Mouse (Mus musculus) thymus, adult 2 months (tissue): ENCODE results near the gene Lmf2. TPM values are rescaled to one million over a fixed set of nuclear protein-coding genes. Genes with fewer than 3 reads are reported as not detected.
A peak's percentile ranks its signal among the peaks of the same experiment; 100 is the strongest.

Experiments
- DNase-seq: peaks from one replicate; pipeline ENCODE4 v3.0.0; 2021
- H3K27ac ChIP-seq: fragments of 200-500 bp; 2 replicates; pipeline ENCODE4 v1.5.1; 2012; ENCODE audit warnings: low read length, control low read depth; ENCODE audit not compliant: control insufficient read depth, insufficient read depth
- H3K27me3 ChIP-seq: fragments of 200-500 bp; 2 replicates; pipeline ENCODE4 v1.6.1; 2012; ENCODE audit warnings: mild to moderate bottlenecking, low read length, moderate library complexity, mixed read lengths; ENCODE audit not compliant: control insufficient read depth, insufficient read depth
- H3K36me3 ChIP-seq: fragments of 200-500 bp; 2 replicates; pipeline ENCODE4 v1.6.1; 2012; ENCODE audit warnings: mild to moderate bottlenecking, low read length, moderate library complexity; ENCODE audit not compliant: control insufficient read depth, insufficient read depth
- H3K4me1 ChIP-seq: fragments of 200-500 bp; replicated peaks from 2 replicates; pipeline ENCODE4 v1.6.1; 2012; ENCODE audit warnings: low read length; ENCODE audit not compliant: control insufficient read depth, insufficient read depth
- H3K4me3 ChIP-seq: fragments of 200-500 bp; 2 replicates; pipeline ENCODE4 v1.5.1; 2012; ENCODE audit warnings: mild to moderate bottlenecking, low read length, control low read depth, moderate library complexity; ENCODE audit not compliant: control insufficient read depth, insufficient read depth
- CTCF ChIP-seq: fragments of 200-500 bp; IDR thresholded peaks from 2 replicates; pipeline ENCODE4 v1.5.1; 2012; ENCODE audit warnings: mild to moderate bottlenecking, control low read depth, low read length, moderate library complexity, borderline replicate concordance; ENCODE audit not compliant: control insufficient read depth, poor library complexity, insufficient read depth; ENCODE audit errors: extremely low read depth
- POLR2A ChIP-seq: fragments of 200-500 bp; IDR thresholded peaks from 2 replicates; pipeline ENCODE4 v1.6.1; 2012; ENCODE audit warnings: mild to moderate bottlenecking, low read length, control low read depth, moderate library complexity; ENCODE audit not compliant: control insufficient read depth, poor library complexity, insufficient read depth; ENCODE audit errors: extremely low read depth
- WGBS: fragments of 180-500 bp; shearing (Covaris S2); methylation state at CpG from one replicate; pipeline ENCODE4 v1.1.7; 2018; 5-methylcytosine and 5-hydroxymethylcytosine counted together
- polyA plus RNA-seq: library from polyadenylated mRNA; depleted of rRNA; stranded (reverse); fragments of >200 nt; gene quantifications from 2 replicates; pipeline ENCODE4 v1.2.3, GENCODE M21; 2012

Gene Lmf2
- polyA plus RNA-seq, 1 experiment = 129 TPM

GRCm38 (mm10) chr15:89356372-89356771 lies 913 bp upstream of the Lmf2 start:
- H3K36me3 ChIP-seq = peaks cover 32% of the 10 kb centered on the region
- H3K27ac ChIP-seq = peak overlapping the region; percentile 68
- under 1% methylated on average over 15 of the region's 15 CpGs for WGBS
- TF ChIP-seq POLR2A (no peak), CTCF (no peak)
- peaks cover 15% of the 10 kb centered on the region for H3K4me1 ChIP-seq
- no peaks in the 10 kb centered on the region for H3K27me3 ChIP-seq
- peak overlapping the region; percentile 75 for H3K4me3 ChIP-seq
- DNase-seq = peak; percentile 76

- Histone ChIP-seq H3K27me3 (no peaks in the 10 kb centered on the region), H3K4me3 (peak overlapping the region; percentile 86), H3K4me1 (peaks cover 15% of the 10 kb centered on the region), H3K27ac (no peak overlapping the region), H3K36me3 (peaks cover 21% of the 10 kb centered on the region)
- no peak for DNase-seq
- WGBS = 76% methylated on average over 7 of the region's 7 CpGs
- TF ChIP-seq CTCF (no peak), POLR2A (no peak)
Observed at GRCm38 (mm10) chr15:89354455-89354854, 1.0 kb downstream of the Lmf2 start.

GRCm38 (mm10) chr15:89353837-89354236 lies 1.6 kb downstream of the Lmf2 start:
- TF ChIP-seq POLR2A = no peak
- no peak for TF ChIP-seq CTCF
- Histone ChIP-seq H3K36me3 (peaks cover 21% of the 10 kb centered on the region), H3K4me3 (no peak overlapping the region), H3K4me1 (peaks cover 15% of the 10 kb centered on the region), H3K27ac (no peak overlapping the region), H3K27me3 (no peaks in the 10 kb centered on the region)
- 98% methylated on average over 16 of the region's 16 CpGs for WGBS
- no peak for DNase-seq

- DNase-seq = no peak
- Histone ChIP-seq H3K36me3 (peaks cover 21% of the 10 kb centered on the region), H3K27ac (no peak overlapping the region), H3K27me3 (no peaks in the 10 kb centered on the region), H3K4me1 (peaks cover 15% of the 10 kb centered on the region), H3K4me3 (no peak overlapping the region)
- over 99% methylated on average over 12 of the region's 12 CpGs for WGBS
- TF ChIP-seq CTCF (no peak), POLR2A (no peak)
Observed at GRCm38 (mm10) chr15:89352795-89353194, 2.7 kb downstream of the Lmf2 start.

GRCm38 (mm10) chr15:89352054-89352453 lies 3.4 kb downstream of the Lmf2 start:
- DNase-seq = no peak
- no peak for TF ChIP-seq CTCF
- no peak for TF ChIP-seq POLR2A
- no peak overlapping the region for H3K4me3 ChIP-seq
- no peak overlapping the region for H3K27ac ChIP-seq
- H3K27me3 ChIP-seq = no peaks in the 10 kb centered on the region
- peaks cover 15% of the 10 kb centered on the region for H3K4me1 ChIP-seq
- 97% methylated on average over 14 of the region's 14 CpGs for WGBS
- H3K36me3 ChIP-seq = peaks cover 21% of the 10 kb centered on the region

- H3K36me3 ChIP-seq = peaks cover 21% of the 10 kb centered on the region
- 96% methylated on average over 15 of the region's 15 CpGs for WGBS
- no peak overlapping the region for H3K27ac ChIP-seq
- no peak for TF ChIP-seq POLR2A
- TF ChIP-seq CTCF = no peak
- H3K27me3 ChIP-seq = no peaks in the 10 kb centered on the region
- H3K4me1 ChIP-seq = peaks cover 13% of the 10 kb centered on the region
- no peak for DNase-seq
- H3K4me3 ChIP-seq = no peak overlapping the region
Observed at GRCm38 (mm10) chr15:89351302-89351701, 4.2 kb downstream of the Lmf2 start.

- H3K4me1 ChIP-seq = peaks cover 12% of the 10 kb centered on the region
- no peak for DNase-seq
- TF ChIP-seq POLR2A (no peak), CTCF (no peak)
- no peaks in the 10 kb centered on the region for H3K27me3 ChIP-seq
- peaks cover 21% of the 10 kb centered on the region for H3K36me3 ChIP-seq
- H3K4me3 ChIP-seq = no peak overlapping the region
- WGBS = 97% methylated on average over 5 of the region's 5 CpGs
- H3K27ac ChIP-seq = no peak overlapping the region
Observed at GRCm38 (mm10) chr15:89350447-89350846, 5.0 kb downstream of the Lmf2 start.
